Mouse (Mus musculus): ENCODE results near the gene Nr2e1. TPM values are rescaled to one million over a fixed set of nuclear protein-coding genes. Genes with fewer than 3 reads are reported as not detected.

Gene Nr2e1
- total RNA-seq, 2 experiments from 2014 or later, result 14.6 to 16.6 TPM

GRCm38 (mm10) chr10:42559581-42560200 lies 23.7 kb downstream of the Nr2e1 start:
- DNase-seq (ENCODE audit: extremely low spot score in 1 of 2, low spot score in 1 of 2), result no peak

DNA sequence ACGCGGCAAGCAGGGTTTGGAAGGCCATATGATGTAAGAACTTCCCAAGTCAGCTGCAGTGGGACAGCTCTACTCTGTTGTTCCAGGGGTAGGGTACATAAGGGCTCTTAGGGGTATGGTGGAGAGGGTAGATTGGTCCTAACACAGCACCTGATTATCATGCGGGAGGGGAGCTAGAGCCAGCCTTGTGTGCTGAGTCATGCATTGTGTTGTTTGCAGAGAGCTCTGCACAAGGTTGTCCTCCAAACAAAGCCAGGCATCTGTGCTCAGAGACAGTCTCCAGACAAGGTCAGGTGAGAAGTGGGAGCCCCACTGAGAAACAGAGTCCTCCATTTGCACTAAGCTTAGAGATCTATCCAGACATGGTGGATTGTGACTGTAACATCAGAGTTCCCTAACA lies 36.9 kb downstream of the Nr2e1 start:
- no peak for DNase-seq (ENCODE audit: extremely low spot score in 1 of 2, low spot score in 1 of 2)

GRCm38 (mm10) chr10:42545707-42546503 lies 37.5 kb downstream of the Nr2e1 start:
- DNase-seq (ENCODE audit: extremely low spot score in 1 of 2, low spot score in 1 of 2), result no peak

DNA sequence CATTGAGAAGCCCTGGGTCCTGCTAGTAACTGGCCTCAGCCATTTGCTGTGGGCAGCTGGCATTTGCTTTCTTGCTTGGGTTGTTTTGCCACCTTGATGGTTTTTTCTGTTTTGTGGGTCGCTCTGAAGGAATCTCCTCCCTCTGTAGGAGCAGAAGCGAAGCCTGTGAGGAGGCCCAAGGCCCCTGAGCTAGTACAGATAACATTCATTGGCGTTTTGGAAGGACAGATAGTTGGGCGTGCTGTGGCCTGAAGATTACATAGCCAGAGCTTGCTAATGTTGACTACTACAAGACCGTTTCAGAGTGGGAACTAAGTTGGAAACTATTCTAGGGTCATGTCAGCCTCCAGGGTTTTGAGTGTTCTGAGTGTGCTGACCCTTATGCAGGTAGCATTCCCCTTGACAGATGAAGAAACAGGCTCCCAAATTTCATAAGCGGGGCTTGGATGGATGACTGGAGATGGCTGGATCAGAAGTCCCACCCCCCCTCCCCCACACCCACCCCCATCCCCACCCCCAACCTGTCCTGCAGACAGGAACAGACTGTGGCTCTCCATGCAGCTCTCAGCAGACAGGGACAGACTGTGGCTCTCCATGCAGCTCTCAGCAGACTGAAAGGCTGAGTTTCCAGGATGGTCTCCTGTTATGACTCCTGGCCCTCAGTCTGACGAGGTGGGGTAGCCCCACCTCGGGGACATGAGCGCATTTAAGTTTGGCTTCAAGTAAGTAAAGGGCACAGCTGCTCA lies 45.7 kb downstream of the Nr2e1 start:
- no peak for DNase-seq (ENCODE audit: extremely low spot score in 1 of 2, low spot score in 1 of 2)

DNA sequence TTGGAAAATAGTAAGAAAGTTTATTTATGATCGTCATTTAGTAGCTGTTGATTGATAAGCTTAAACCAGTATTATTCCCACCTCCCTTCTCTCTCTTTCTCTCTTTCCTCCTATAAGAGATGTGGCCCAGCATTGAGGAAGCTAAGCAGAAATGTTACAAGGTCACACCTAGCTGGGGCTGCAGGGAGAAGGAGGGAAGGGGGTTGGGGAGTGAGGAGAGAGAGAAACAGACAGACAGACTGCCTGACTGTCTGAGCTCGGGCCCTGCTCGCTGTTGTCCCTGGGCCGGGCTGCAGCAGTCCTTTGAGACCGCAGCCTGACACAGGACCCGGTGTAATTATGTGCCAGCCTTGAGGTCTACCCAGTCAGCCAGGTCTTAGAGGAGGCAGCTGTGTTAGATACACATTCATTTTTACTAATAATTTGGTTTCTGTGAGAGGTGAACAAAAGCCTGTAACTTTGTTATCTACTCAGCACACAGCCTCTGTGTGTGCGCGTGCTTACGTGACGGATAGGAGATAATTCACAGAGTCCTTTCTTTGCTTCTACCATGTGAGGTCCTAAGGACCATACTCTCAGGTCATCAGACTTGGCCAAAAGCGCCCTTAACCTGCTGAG lies 49.5 kb downstream of the Nr2e1 start:
- DNase-seq (ENCODE audit: extremely low spot score in 1 of 2, low spot score in 1 of 2), result no peak

- no peak for DNase-seq (ENCODE audit: extremely low spot score in 1 of 2, low spot score in 1 of 2)
Observed at GRCm38 (mm10) chr10:42525682-42526081, 57.8 kb downstream of the Nr2e1 start.

GRCm38 (mm10) chr10:42523556-42524162 lies 59.8 kb downstream of the Nr2e1 start:
- DNase-seq (ENCODE audit: extremely low spot score in 1 of 2, low spot score in 1 of 2), result no peak

DNA sequence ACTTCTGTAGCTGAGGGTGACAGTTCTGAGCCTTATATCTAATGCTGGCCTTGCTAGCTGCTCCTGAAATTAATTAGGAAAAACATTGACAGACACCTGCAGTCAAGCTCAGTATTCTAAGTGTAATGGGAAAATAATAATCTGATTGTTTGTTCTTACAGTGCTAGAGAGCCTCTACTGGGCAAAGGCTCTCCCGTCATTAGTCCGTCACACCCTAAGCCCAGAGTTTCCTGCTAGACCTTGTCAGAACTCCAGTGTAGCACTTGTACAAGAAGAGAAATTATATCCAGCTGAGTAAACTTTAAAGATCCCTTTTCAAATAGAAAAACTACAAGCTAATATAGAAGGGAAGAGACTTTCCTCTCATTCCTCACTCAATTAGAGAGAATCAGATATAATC lies 60.5 kb downstream of the Nr2e1 start:
- no peak for DNase-seq (ENCODE audit: extremely low spot score in 1 of 2, low spot score in 1 of 2)

GRCm38 (mm10) chr10:42521315-42521981 lies 62.0 kb downstream of the Nr2e1 start:
- DNase-seq (ENCODE audit: extremely low spot score in 1 of 2, low spot score in 1 of 2), result no peak

DNA sequence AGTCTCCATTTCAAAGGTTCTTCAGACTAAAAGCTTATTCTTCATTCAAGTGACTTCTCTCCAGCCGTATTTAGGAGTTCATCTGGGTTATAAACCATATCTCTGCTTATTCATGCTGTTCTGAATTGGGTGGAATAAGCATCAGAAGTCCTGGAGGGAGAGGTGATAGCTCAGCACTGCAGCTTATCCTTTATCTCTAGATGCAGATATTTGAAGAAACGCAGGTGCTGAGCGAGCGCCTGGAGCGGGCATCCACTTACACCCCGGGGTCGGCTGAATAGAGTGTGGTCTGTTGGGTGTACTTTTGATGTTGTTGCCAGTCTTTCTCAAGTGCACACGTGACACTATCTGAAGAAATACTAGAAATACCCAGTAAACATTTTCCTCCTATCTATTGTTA lies 65.1 kb downstream of the Nr2e1 start:
- no peak for DNase-seq (ENCODE audit: extremely low spot score in 1 of 2, low spot score in 1 of 2)

DNA sequence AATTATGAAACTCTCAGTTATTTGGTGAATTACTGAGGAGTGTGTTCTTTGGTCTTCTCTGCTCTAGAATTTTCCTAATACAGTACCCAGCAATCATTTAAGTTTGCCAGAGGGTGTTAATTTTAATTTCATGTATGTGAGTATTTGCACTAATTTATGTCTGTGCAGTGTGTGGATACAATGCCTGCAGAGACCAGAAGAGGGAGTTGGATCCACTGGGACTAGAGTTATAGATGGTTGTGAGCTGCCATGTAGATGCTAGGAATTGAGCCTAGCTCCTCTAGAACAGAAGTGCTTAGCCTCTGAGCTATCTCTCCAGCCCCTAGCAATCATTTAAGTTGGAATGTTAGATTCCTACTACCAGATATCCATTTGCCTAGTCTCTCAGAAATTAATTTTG lies 69.3 kb downstream of the Nr2e1 start:
- DNase-seq (ENCODE audit: extremely low spot score in 1 of 2, low spot score in 1 of 2), result no peak

Other genes with a start within 250 kb of the Nr2e1 start
- 10 to 100 TPM; 12.3 to 15.2 TPM for gene Afg1l, start 105.1 kb downstream of the Nr2e1 start, total RNA-seq (2021)
- gene Snx3, start 81.6 kb downstream of the Nr2e1 start, total RNA-seq (2021), result 100 to 1,000 TPM; 195 to 223 TPM
- gene Ostm1, start 190 bp upstream of the Nr2e1 start, total RNA-seq (2021), result 10 to 100 TPM; 54.3 to 56.1 TPM
- 10 to 100 TPM; 44.7 to 50.9 TPM for gene Sec63, start 177.9 kb upstream of the Nr2e1 start, total RNA-seq (2021)